12 mouse cellular contexts compared by ENCODE assay signal in the genomic region with DNA sequence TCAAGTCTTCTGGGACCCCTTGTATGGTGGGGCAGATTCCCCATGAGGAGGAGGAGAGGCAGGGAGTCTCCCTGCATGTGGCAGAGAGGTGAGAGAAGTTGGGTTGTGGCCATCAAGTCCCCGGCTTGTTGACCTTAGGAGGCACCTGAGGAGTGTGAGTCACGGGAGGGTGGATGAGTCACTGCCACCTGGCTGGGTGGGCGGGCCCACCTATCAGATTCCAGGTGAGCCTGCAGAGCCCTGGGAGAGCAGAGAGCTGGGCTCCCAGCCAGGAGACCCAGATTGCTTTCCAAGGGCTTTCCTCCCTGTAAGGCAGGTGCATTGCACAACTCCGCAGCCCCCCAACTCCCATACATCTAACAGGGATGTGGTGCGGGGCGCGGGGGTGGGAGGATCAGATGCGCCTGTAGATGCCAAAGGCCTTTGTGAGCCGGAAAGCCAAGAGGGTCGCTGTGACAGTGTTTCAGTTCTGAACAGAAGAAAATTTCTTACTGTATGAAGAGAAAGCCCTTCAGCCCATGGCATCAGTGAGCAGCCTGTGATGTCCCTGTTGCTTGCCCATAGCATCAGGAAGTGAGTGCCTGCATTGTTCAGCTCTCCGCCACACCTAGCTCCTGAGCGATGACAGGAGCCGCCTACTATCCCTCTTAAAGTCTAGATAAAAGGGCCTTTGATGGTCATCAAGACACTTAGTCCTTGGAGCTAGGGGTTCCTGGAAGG. TPM values are rescaled to one million over a fixed set of nuclear protein-coding genes. Genes with fewer than 3 reads are reported as not detected.
DNase-seq lines count a peak whose midpoint lies in the region; ATAC-seq and TF ChIP-seq lines count a peak whose summit lies in the region.
"Had no signal": no experiment of that assay in that cellular context is flagged by ENCODE, and none has a peak within 500 bp of the region (broad histone marks: within the 10 kb centered on the region; RNA-seq: fewer than 3 reads in every experiment).

No protein-coding gene starts in this region.

- no peak overlapping the region for H3K4me2 ChIP-seq in heart, postnatal 0 days (ENCODE audit: low read depth, low read length)
- peak overlapping the region; percentile 37 for H3K4me2 ChIP-seq in intestine, postnatal 0 days (replicated peaks; ENCODE audit: low read depth)
- no peak overlapping the region for H3K4me2 ChIP-seq in limb, embryonic 14.5 days (replicated peaks; ENCODE audit: low read depth, low read length, severe bottlenecking)
- 0 out of 2 replicates have a peak overlapping the region, but pooled peaks have one; percentile 4 for H3K4me2 ChIP-seq in stomach, embryonic 15.5 days
- no peak overlapping the region for H3K4me2 ChIP-seq in midbrain, embryonic 15.5 days
- H3K4me2 ChIP-seq: forebrain, embryonic 15.5 days; neural tube, embryonic 12.5 days had no signal

- TF ChIP-seq CTCF in heart, postnatal 0 days (IDR thresholded peaks at IDR 0.05; ENCODE audit: low read depth), result no peak
- no peak for TF ChIP-seq CTCF in intestine, postnatal 0 days (IDR thresholded peaks at IDR 0.05; ENCODE audit: low read depth)

- no peaks in the 10 kb centered on the region for H3K9me3 ChIP-seq in heart, postnatal 0 days (replicated peaks; ENCODE audit: control insufficient read depth, low read length)
- no peaks in the 10 kb centered on the region for H3K9me3 ChIP-seq in intestine, postnatal 0 days (ENCODE audit: control insufficient read depth)
- H3K9me3 ChIP-seq in limb, embryonic 14.5 days (ENCODE audit: control insufficient read depth, low read length), result no peaks in the 10 kb centered on the region
- H3K9me3 ChIP-seq in stomach, embryonic 15.5 days, result no peaks in the 10 kb centered on the region
- no peaks in the 10 kb centered on the region for H3K9me3 ChIP-seq in midbrain, embryonic 15.5 days
- H3K9me3 ChIP-seq: forebrain, embryonic 15.5 days; neural tube, embryonic 12.5 days had no signal

- H3K27ac ChIP-seq in heart, postnatal 0 days (ENCODE audit: low read depth), result peak overlapping the region; percentile 59; the same call in 1 of the 2 replicates
- peak overlapping the region; percentile 75 for H3K27ac ChIP-seq in intestine, postnatal 0 days (ENCODE audit: low read depth, low read length)
- no peak overlapping the region for H3K27ac ChIP-seq in limb, embryonic 14.5 days (replicated peaks; ENCODE audit: low read depth, low read length)
- peak overlapping the region; percentile 92 for H3K27ac ChIP-seq in stomach, embryonic 15.5 days
- H3K27ac ChIP-seq in midbrain, embryonic 15.5 days, result no peak overlapping the region
- H3K27ac ChIP-seq: forebrain, embryonic 15.5 days; neural tube, embryonic 12.5 days had no signal

- no peaks in the 10 kb centered on the region for H3K27me3 ChIP-seq in heart, postnatal 0 days (ENCODE audit: control insufficient read depth, insufficient read depth, low read length)
- no peaks in the 10 kb centered on the region for H3K27me3 ChIP-seq in intestine, postnatal 0 days (replicated peaks; ENCODE audit: control insufficient read depth, insufficient read depth, low read length)
- H3K27me3 ChIP-seq in limb, embryonic 14.5 days (ENCODE audit: control insufficient read depth, insufficient read depth, low read length), result no peaks in the 10 kb centered on the region
- no peaks in the 10 kb centered on the region for H3K27me3 ChIP-seq in stomach, embryonic 15.5 days (replicated peaks)
- H3K27me3 ChIP-seq in midbrain, embryonic 15.5 days (replicated peaks), result no peaks in the 10 kb centered on the region
- H3K27me3 ChIP-seq: forebrain, embryonic 15.5 days; neural tube, embryonic 12.5 days had no signal

- no peak overlapping the region for H3K4me3 ChIP-seq in heart, postnatal 0 days (ENCODE audit: low read depth, low read length)
- H3K4me3 ChIP-seq in intestine, postnatal 0 days (ENCODE audit: low read depth, low read length), result no peak overlapping the region
- H3K4me3 ChIP-seq in limb, embryonic 14.5 days (replicated peaks; ENCODE audit: low read length), result no peak overlapping the region
- H3K4me3 ChIP-seq in stomach, embryonic 15.5 days (replicated peaks), result no peak overlapping the region
- no peak overlapping the region for H3K4me3 ChIP-seq in midbrain, embryonic 15.5 days
- H3K4me3 ChIP-seq: forebrain, embryonic 15.5 days; neural tube, embryonic 12.5 days had no signal

- TF ChIP-seq EP300 in heart, postnatal 0 days (IDR thresholded peaks at IDR 0.05; ENCODE audit: low read depth), result no peak

- no peak for ATAC-seq in heart, postnatal 0 days (ENCODE audit: insufficient read depth, low read depth)
- peak; percentile 81 for ATAC-seq in intestine, postnatal 0 days
- no peak for ATAC-seq in limb, embryonic 14.5 days (ENCODE audit: low FRiP score, low read depth)
- ATAC-seq in stomach, embryonic 15.5 days (ENCODE audit: insufficient read depth, low FRiP score, low read depth), result peak; percentile 77
- ATAC-seq in midbrain, embryonic 15.5 days (replicated peaks), result no peak
- ATAC-seq: forebrain, embryonic 15.5 days had no signal

- no peak for DNase-seq in heart, postnatal 0 days (ENCODE audit: low spot score)
- DNase-seq in heart, postnatal 25 days (ENCODE audit: low spot score), result no peak
- DNase-seq in limb, embryonic 14.5 days (ENCODE audit: low spot score), result peak; percentile 54
- DNase-seq in gastrocnemius, adult 18-20 months (ENCODE audit: low spot score), result no peak
- DNase-seq in layer of hippocampus, adult 9-10 months (ENCODE audit: low spot score), result no peak
- DNase-seq: heart, adult 18-20 months; right cerebral cortex, postnatal 4 days had no signal

- H3K4me1 ChIP-seq in heart, postnatal 0 days (ENCODE audit: control insufficient read depth, insufficient read depth), result peaks cover 55% of the 10 kb centered on the region
- peaks cover 16% of the 10 kb centered on the region; the same call in 1 of the 2 replicates for H3K4me1 ChIP-seq in intestine, postnatal 0 days (replicated peaks; ENCODE audit: control insufficient read depth, insufficient read depth, low read length)
- H3K4me1 ChIP-seq in limb, embryonic 14.5 days (ENCODE audit: control insufficient read depth, insufficient read depth, low read length), result peaks cover 39% of the 10 kb centered on the region
- H3K4me1 ChIP-seq in stomach, embryonic 15.5 days, result peaks cover 60% of the 10 kb centered on the region
- H3K4me1 ChIP-seq in midbrain, embryonic 15.5 days, result peaks cover 4% of the 10 kb centered on the region; the same call in 1 of the 2 replicates

- no peaks in the 10 kb centered on the region for H3K36me3 ChIP-seq in heart, postnatal 0 days (replicated peaks; ENCODE audit: control insufficient read depth, insufficient read depth, low read length)
- no peaks in the 10 kb centered on the region for H3K36me3 ChIP-seq in intestine, postnatal 0 days (ENCODE audit: control insufficient read depth, insufficient read depth)
- H3K36me3 ChIP-seq in limb, embryonic 14.5 days (ENCODE audit: control insufficient read depth, insufficient read depth, low read length), result no peaks in the 10 kb centered on the region
- H3K36me3 ChIP-seq in stomach, embryonic 15.5 days, result no peaks in the 10 kb centered on the region
- H3K36me3 ChIP-seq in midbrain, embryonic 15.5 days (replicated peaks), result no peaks in the 10 kb centered on the region
- H3K36me3 ChIP-seq: forebrain, embryonic 15.5 days; neural tube, embryonic 12.5 days had no signal

- 71% methylated on average over 13 of the region's 13 CpGs for WGBS in heart, postnatal 0 days
- 40% methylated on average over 13 of the region's 13 CpGs for WGBS in intestine, postnatal 0 days
- 78% methylated on average over 13 of the region's 13 CpGs for WGBS in limb, embryonic 14.5 days
- WGBS in stomach, embryonic 15.5 days, result 68% methylated on average over 13 of the region's 13 CpGs
- WGBS in midbrain, embryonic 15.5 days, result 86% methylated on average over 13 of the region's 13 CpGs

- intact Hi-C loops in heart, postnatal 25 days (cut with DNase I), result no loop called here

- no peak for TF ChIP-seq POLR2A in limb, embryonic 14.5 days (IDR thresholded peaks at IDR 0.05; ENCODE audit: borderline replicate concordance, extremely low read depth, insufficient read depth, insufficient read length)

- H3K9ac ChIP-seq in heart, postnatal 0 days (replicated peaks; ENCODE audit: low read depth, low read length), result no peak overlapping the region
- H3K9ac ChIP-seq in intestine, postnatal 0 days (ENCODE audit: low read depth, low read length), result 0 out of 2 replicates have a peak overlapping the region, but pooled peaks have one; percentile 22
- H3K9ac ChIP-seq in limb, embryonic 14.5 days (ENCODE audit: low read depth, low read length, severe bottlenecking), result no peak overlapping the region
- H3K9ac ChIP-seq in stomach, embryonic 15.5 days, result no peak overlapping the region
- no peak overlapping the region for H3K9ac ChIP-seq in midbrain, embryonic 15.5 days
- H3K9ac ChIP-seq: forebrain, embryonic 15.5 days; neural tube, embryonic 12.5 days had no signal

RNA-seq across cellular contexts. Expression of gene Gsn, which starts 11.1 kb away (rescaled TPM):
- total RNA-seq in heart, postnatal 0 days (2014; rRNA removed; ENCODE audit: low replicate concordance), result 454 and 460 TPM in 2 replicates
- polyA plus RNA-seq in heart, postnatal 0 days (2015; fragmentation: Nextera tagmentation; extraction: Ambion mirVana), result 255 and 259 TPM in 2 replicates
- total RNA-seq in heart, postnatal 25 days (2021), result 100 to 1,000 TPM; 860 to 960 TPM
- polyA plus RNA-seq in intestine, postnatal 0 days (2015; fragmentation: Nextera tagmentation; extraction: Ambion mirVana), result 129 and 138 TPM in 2 replicates
- 160 and 163 TPM in 2 replicates for polyA plus RNA-seq in limb, embryonic 14.5 days (2012; rRNA removed)
- polyA plus RNA-seq in limb, embryonic 14.5 days (2014; fragmentation: Nextera tagmentation; extraction: Ambion mirVana), result 196 and 214 TPM in 2 replicates
- 233 and 253 TPM in 2 replicates for polyA plus RNA-seq in stomach, embryonic 15.5 days (2015; fragmentation: Nextera tagmentation; extraction: Ambion mirVana)
- 100 to 1,000 TPM; 526 to 574 TPM for total RNA-seq in gastrocnemius, adult 18-20 months (2021)
- 18.9 and 19.2 TPM in 2 replicates for polyA plus RNA-seq in midbrain, embryonic 15.5 days (2015; fragmentation: Nextera tagmentation; extraction: Ambion mirVana)

Comparison
In these comparisons a context has a peak if more than half of its experiments do, and no peak if none do; other contexts are left out.
1. ATAC-seq: peak in intestine, postnatal 0 days (single experiment) and stomach, embryonic 15.5 days (single experiment); none in heart, postnatal 0 days (single experiment), limb, embryonic 14.5 days (single experiment) and midbrain, embryonic 15.5 days (single experiment).
2. H3K27ac ChIP-seq: peak in heart, postnatal 0 days (single experiment), intestine, postnatal 0 days (single experiment) and stomach, embryonic 15.5 days (single experiment); none in limb, embryonic 14.5 days (single experiment) and midbrain, embryonic 15.5 days (single experiment).
3. H3K4me2 ChIP-seq: peak in intestine, postnatal 0 days (single experiment) and stomach, embryonic 15.5 days (single experiment); none in heart, postnatal 0 days (single experiment), limb, embryonic 14.5 days (single experiment) and midbrain, embryonic 15.5 days (single experiment).